Mouse (Mus musculus) monocyte, adult 59 days (primary cell): Measurements from ENCODE around the gene Mfn1. TPM values are rescaled to one million over a fixed set of nuclear protein-coding genes. Genes with fewer than 3 reads are reported as not detected.

Source experiments
- total RNA-seq, 2 experiments: library from RNA; stranded (reverse); gene quantifications; one replicate each; pipeline ENCODE4 v1.2.4; 2023

The Mfn1 gene
- 10 to 100 TPM; 32.2 to 40.7 TPM for total RNA-seq

GRCm38 (mm10) chr3:32529303-32529898 is at the start of gene Mfn1:
TSS of gene Mfn1 (plus strand) at chr3:32529465.

GRCm38 (mm10) chr3:32492097-32493090 is 36.9 kb upstream of the Mfn1 start, which contains the start of gene Kcnmb3:
TSS of gene Kcnmb3 (minus strand) at chr3:32492231.

GRCm38 (mm10) chr3:32509496-32510374 is 19.5 kb upstream of the Mfn1 start, which contains the start of gene Zfp639:
TSS of gene Zfp639 (plus strand) at chr3:32510259.

GRCm38 (mm10) chr3:32616331-32617052 is 87.2 kb downstream of the Mfn1 start, which contains the start of gene Gnb4:
TSS of gene Gnb4 (minus strand) at chr3:32616585.

Other genes starting within 250 kb of the Mfn1 start
- 1 to 10 TPM; 5.0 to 7.0 TPM for gene Zmat3, start 163.5 kb upstream of the Mfn1 start, total RNA-seq
- 10 to 100 TPM; 50.4 to 54.1 TPM for gene Pik3ca, start 131.8 kb upstream of the Mfn1 start, total RNA-seq
- under 1 TPM in 1 of 2 experiments, not detected in 1; 0.82 TPM for gene Kcnmb3, start 37.2 kb upstream of the Mfn1 start, total RNA-seq
- gene Zfp639, start 19.2 kb upstream of the Mfn1 start, total RNA-seq, result 10 to 100 TPM; 23.0 to 26.0 TPM
- 10 to 100 TPM; 37.3 to 42.2 TPM for gene Gnb4, start 87.1 kb downstream of the Mfn1 start, total RNA-seq
- gene Actl6a, start 176.8 kb downstream of the Mfn1 start, total RNA-seq, result 10 to 100 TPM; 37.3 to 38.4 TPM
- 10 to 100 TPM; 67.3 to 81.5 TPM for gene Ndufb5, start 207.5 kb downstream of the Mfn1 start, total RNA-seq
- gene Mrpl47, start 208.1 kb downstream of the Mfn1 start, total RNA-seq, result 1 to 10 TPM; 5.8 to 9.0 TPM